18 mouse cellular contexts compared by ENCODE assay signal in the genomic region with DNA sequence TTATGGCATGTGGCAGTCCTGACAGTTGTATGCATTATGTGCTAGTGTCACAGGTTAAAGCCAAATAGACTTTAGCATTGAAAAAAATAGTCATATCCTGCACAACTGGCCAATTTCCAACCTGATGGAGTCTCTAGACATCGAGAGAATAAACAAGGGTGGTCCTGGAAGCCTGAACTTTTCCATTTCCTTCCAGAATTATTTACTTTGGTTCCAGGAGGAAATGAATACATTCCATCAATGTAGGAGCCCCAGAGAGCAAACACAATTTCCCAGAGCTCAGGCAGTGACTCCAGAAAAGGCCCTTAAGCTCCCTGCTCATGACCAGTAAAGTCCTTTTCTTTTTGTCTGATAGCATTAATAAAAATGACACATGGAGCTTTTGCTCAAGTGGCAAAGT.
DNase-seq lines count a peak whose midpoint lies in the region; ATAC-seq and TF ChIP-seq lines count a peak whose summit lies in the region.
"Had no signal": no experiment of that assay in that cellular context is flagged by ENCODE, and none has a peak within 500 bp of the region (broad histone marks: within the 10 kb centered on the region; RNA-seq: fewer than 3 reads in every experiment).

No protein-coding gene starts in this region.

- H3K27ac ChIP-seq in heart, postnatal 0 days (ENCODE audit: low read depth) = no peak overlapping the region
- H3K27ac ChIP-seq in stomach, embryonic 15.5 days = no peak overlapping the region
- no peak overlapping the region for H3K27ac ChIP-seq in stomach, postnatal 0 days (replicated peaks)
- H3K27ac ChIP-seq in kidney, postnatal 0 days = peak overlapping the region; percentile 42
- no peak overlapping the region for H3K27ac ChIP-seq in limb, embryonic 14.5 days (replicated peaks; ENCODE audit: low read depth, low read length)
- H3K27ac ChIP-seq: embryonic facial prominence, embryonic 13.5 days; hindbrain, embryonic 10.5 days; hindbrain, postnatal 0 days; liver, embryonic 15.5 days had no signal

- no peak for TF ChIP-seq CTCF in heart, postnatal 0 days (IDR thresholded peaks at IDR 0.05; ENCODE audit: low read depth)
- no peak for TF ChIP-seq CTCF in stomach, postnatal 0 days (IDR thresholded peaks at IDR 0.05; ENCODE audit: low read depth)
- no peak for TF ChIP-seq CTCF in kidney, postnatal 0 days (IDR thresholded peaks at IDR 0.05; ENCODE audit: low read depth)

- intact Hi-C loops in heart, postnatal 25 days (cut with DNase I) = no loop called here

- 49% methylated on average over 1 of the region's 1 CpGs for WGBS in heart, postnatal 0 days
- WGBS in stomach, embryonic 15.5 days = 10% methylated on average over 1 of the region's 1 CpGs
- 5% methylated on average over 1 of the region's 1 CpGs for WGBS in stomach, postnatal 0 days
- WGBS in kidney, postnatal 0 days = 33% methylated on average over 1 of the region's 1 CpGs
- WGBS in limb, embryonic 14.5 days = 27% methylated on average over 1 of the region's 1 CpGs

- no peak for ATAC-seq in heart, postnatal 0 days (ENCODE audit: insufficient read depth, low read depth)
- peak; percentile 18; the same call in 1 of the 2 replicates for ATAC-seq in stomach, embryonic 15.5 days (ENCODE audit: insufficient read depth, low FRiP score, low read depth)
- no peak for ATAC-seq in stomach, postnatal 0 days (ENCODE audit: low FRiP score, low TSS enrichment)
- ATAC-seq in kidney, postnatal 0 days (replicated peaks; ENCODE audit: low FRiP score, low read depth) = no peak
- ATAC-seq in limb, embryonic 14.5 days (ENCODE audit: low FRiP score, low read depth) = no peak
- no peak for ATAC-seq in erythroblast, adult 5-6 weeks (replicated peaks; ENCODE audit: low FRiP score, poor library complexity, severe bottlenecking)
- no peak for ATAC-seq in megakaryocyte, adult 5-6 weeks (ENCODE audit: poor library complexity, severe bottlenecking)
- ATAC-seq: forebrain, embryonic 16.5 days; hindbrain, postnatal 0 days had no signal

- no peak for TF ChIP-seq POLR2A in limb, embryonic 14.5 days (IDR thresholded peaks at IDR 0.05; ENCODE audit: borderline replicate concordance, extremely low read depth, insufficient read depth, insufficient read length)

- H3K4me2 ChIP-seq in heart, postnatal 0 days (ENCODE audit: low read depth, low read length) = no peak overlapping the region
- no peak overlapping the region for H3K4me2 ChIP-seq in stomach, embryonic 15.5 days
- no peak overlapping the region for H3K4me2 ChIP-seq in stomach, postnatal 0 days (replicated peaks; ENCODE audit: low read depth)
- H3K4me2 ChIP-seq in kidney, postnatal 0 days (ENCODE audit: low read length) = no peak overlapping the region
- H3K4me2 ChIP-seq in limb, embryonic 14.5 days (replicated peaks; ENCODE audit: low read depth, low read length, severe bottlenecking) = no peak overlapping the region
- H3K4me2 ChIP-seq: embryonic facial prominence, embryonic 13.5 days; limb, embryonic 15.5 days; liver, embryonic 15.5 days had no signal

- peak; percentile 10 for DNase-seq in heart, postnatal 0 days (ENCODE audit: low spot score)
- no peak for DNase-seq in heart, postnatal 25 days (ENCODE audit: low spot score)
- no peak for DNase-seq in stomach, postnatal 0 days (ENCODE audit: low spot score)
- DNase-seq in kidney, postnatal 0 days (ENCODE audit: low spot score) = peak; percentile 84
- peak; percentile 34 for DNase-seq in limb, embryonic 14.5 days (ENCODE audit: low spot score)
- DNase-seq: cerebellum, adult 8-10 months; gastrocnemius, postnatal 25 days; lung, postnatal 14 days; thymus, postnatal 4 days had no signal

- no peaks in the 10 kb centered on the region for H3K4me1 ChIP-seq in heart, postnatal 0 days (ENCODE audit: control insufficient read depth, insufficient read depth)
- H3K4me1 ChIP-seq in stomach, embryonic 15.5 days = no peaks in the 10 kb centered on the region
- no peaks in the 10 kb centered on the region for H3K4me1 ChIP-seq in stomach, postnatal 0 days (replicated peaks; ENCODE audit: control insufficient read depth, insufficient read depth)
- H3K4me1 ChIP-seq in kidney, postnatal 0 days (replicated peaks; ENCODE audit: insufficient read depth, low read length) = peaks cover 21% of the 10 kb centered on the region
- peaks cover 9% of the 10 kb centered on the region; the same call in 1 of the 2 replicates for H3K4me1 ChIP-seq in limb, embryonic 14.5 days (ENCODE audit: control insufficient read depth, insufficient read depth, low read length)
- H3K4me1 ChIP-seq: hindbrain, embryonic 10.5 days; limb, embryonic 15.5 days; liver, embryonic 15.5 days had no signal

- no peaks in the 10 kb centered on the region for H3K27me3 ChIP-seq in heart, postnatal 0 days (ENCODE audit: control insufficient read depth, insufficient read depth, low read length)
- no peaks in the 10 kb centered on the region for H3K27me3 ChIP-seq in stomach, embryonic 15.5 days (replicated peaks)
- no peaks in the 10 kb centered on the region for H3K27me3 ChIP-seq in stomach, postnatal 0 days (ENCODE audit: control insufficient read depth, insufficient read depth, low read length)
- no peaks in the 10 kb centered on the region for H3K27me3 ChIP-seq in kidney, postnatal 0 days (ENCODE audit: insufficient read depth, low read length)
- H3K27me3 ChIP-seq in limb, embryonic 14.5 days (ENCODE audit: control insufficient read depth, insufficient read depth, low read length) = no peaks in the 10 kb centered on the region
- H3K27me3 ChIP-seq: embryonic facial prominence, embryonic 13.5 days; limb, embryonic 15.5 days; liver, embryonic 15.5 days had no signal

- H3K4me3 ChIP-seq in heart, postnatal 0 days (ENCODE audit: low read depth, low read length) = no peak overlapping the region
- H3K4me3 ChIP-seq in stomach, embryonic 15.5 days (replicated peaks) = no peak overlapping the region
- no peak overlapping the region for H3K4me3 ChIP-seq in stomach, postnatal 0 days (ENCODE audit: low read depth, low read length)
- no peak overlapping the region for H3K4me3 ChIP-seq in kidney, postnatal 0 days (replicated peaks; ENCODE audit: low read depth, low read length)
- no peak overlapping the region for H3K4me3 ChIP-seq in limb, embryonic 14.5 days (replicated peaks; ENCODE audit: low read length)
- H3K4me3 ChIP-seq: embryonic facial prominence, embryonic 13.5 days; hindbrain, embryonic 10.5 days; limb, embryonic 15.5 days; liver, embryonic 15.5 days had no signal

- TF ChIP-seq EP300 in heart, postnatal 0 days (IDR thresholded peaks at IDR 0.05; ENCODE audit: low read depth) = no peak
- TF ChIP-seq EP300 in stomach, postnatal 0 days (optimal IDR thresholded peaks at IDR 0.05) = no peak

- no peaks in the 10 kb centered on the region for H3K9me3 ChIP-seq in heart, postnatal 0 days (replicated peaks; ENCODE audit: control insufficient read depth, low read length)
- H3K9me3 ChIP-seq in stomach, embryonic 15.5 days = no peaks in the 10 kb centered on the region
- no peaks in the 10 kb centered on the region for H3K9me3 ChIP-seq in stomach, postnatal 0 days (ENCODE audit: control insufficient read depth, low read length)
- no peaks in the 10 kb centered on the region for H3K9me3 ChIP-seq in kidney, postnatal 0 days (replicated peaks; ENCODE audit: low read length)
- no peaks in the 10 kb centered on the region for H3K9me3 ChIP-seq in limb, embryonic 14.5 days (ENCODE audit: control insufficient read depth, low read length)
- H3K9me3 ChIP-seq: embryonic facial prominence, embryonic 13.5 days; hindbrain, embryonic 10.5 days; limb, embryonic 15.5 days; liver, embryonic 15.5 days had no signal

- H3K36me3 ChIP-seq in heart, postnatal 0 days (replicated peaks; ENCODE audit: control insufficient read depth, insufficient read depth, low read length) = no peaks in the 10 kb centered on the region
- H3K36me3 ChIP-seq in stomach, embryonic 15.5 days = no peaks in the 10 kb centered on the region
- no peaks in the 10 kb centered on the region for H3K36me3 ChIP-seq in stomach, postnatal 0 days (ENCODE audit: control insufficient read depth, insufficient read depth, low read length)
- no peaks in the 10 kb centered on the region for H3K36me3 ChIP-seq in kidney, postnatal 0 days (ENCODE audit: insufficient read depth, low read length)
- H3K36me3 ChIP-seq in limb, embryonic 14.5 days (ENCODE audit: control insufficient read depth, insufficient read depth, low read length) = no peaks in the 10 kb centered on the region
- H3K36me3 ChIP-seq: embryonic facial prominence, embryonic 13.5 days; hindbrain, embryonic 10.5 days; limb, embryonic 15.5 days; liver, embryonic 15.5 days had no signal

- no peak overlapping the region for H3K9ac ChIP-seq in heart, postnatal 0 days (replicated peaks; ENCODE audit: low read depth, low read length)
- no peak overlapping the region for H3K9ac ChIP-seq in stomach, embryonic 15.5 days
- H3K9ac ChIP-seq in stomach, postnatal 0 days (ENCODE audit: low read length) = no peak overlapping the region
- no peak overlapping the region for H3K9ac ChIP-seq in kidney, postnatal 0 days (ENCODE audit: low read depth, low read length)
- H3K9ac ChIP-seq in limb, embryonic 14.5 days (ENCODE audit: low read depth, low read length, severe bottlenecking) = no peak overlapping the region
- H3K9ac ChIP-seq: embryonic facial prominence, embryonic 13.5 days; limb, embryonic 15.5 days; liver, embryonic 15.5 days had no signal

Comparison
In these comparisons a context has a peak if more than half of its experiments do, and no peak if none do; other contexts are left out.
1. DNase-seq: peak in heart, postnatal 0 days (single experiment), kidney, postnatal 0 days (single experiment) and limb, embryonic 14.5 days (single experiment); none in heart, postnatal 25 days (single experiment) and stomach, postnatal 0 days (single experiment).